Mouse (Mus musculus) layer of hippocampus, postnatal 25 days (tissue): ENCODE data around the gene Ces1e. TPM values are rescaled to one million over a fixed set of nuclear protein-coding genes. Genes with fewer than 3 reads are reported as not detected.

Experiments
- DNase-seq, 2 experiments: peaks; one replicate each; pipeline ENCODE4 v3.0.0; 2022; ENCODE audit warnings: mixed read lengths in 2 of 2, low spot score in 1 of 2; ENCODE audit errors: extremely low spot score in 1 of 2
- total RNA-seq, 2 experiments: library from RNA; stranded (reverse); gene quantifications; 2 replicates each; pipeline ENCODE4 v1.2.3; 2021

Gene Ces1e
- total RNA-seq, 2 experiments from 2014 or later: not detected

GRCm38 (mm10) chr8:93180581-93181129 lies 48.8 kb downstream of the Ces1e start:
- DNase-seq: no peak

- no peak for DNase-seq
Observed at GRCm38 (mm10) chr8:93176593-93176992, 52.8 kb downstream of the Ces1e start.

GRCm38 (mm10) chr8:93174554-93174953 lies 54.9 kb downstream of the Ces1e start:
- no peak for DNase-seq

GRCm38 (mm10) chr8:93171846-93172590 lies 57.4 kb downstream of the Ces1e start:
- no peak for DNase-seq

GRCm38 (mm10) chr8:93163363-93163762 lies 66.1 kb downstream of the Ces1e start:
- DNase-seq: no peak

GRCm38 (mm10) chr8:93151401-93151800 lies 78.0 kb downstream of the Ces1e start:
- no peak for DNase-seq

Other genes with a start within 250 kb of the Ces1e start
- gene Ces1a, start 181.4 kb downstream of the Ces1e start, total RNA-seq: not detected
- gene Ces1b, start 149.6 kb downstream of the Ces1e start, total RNA-seq: not detected
- not detected for gene Ces1c, start 98.3 kb downstream of the Ces1e start, total RNA-seq
- under 1 TPM in 1 of 2 experiments, not detected in 1; 0.42 TPM for gene Ces1d, start 31.8 kb downstream of the Ces1e start, total RNA-seq
- gene Ces1f, start 50.1 kb upstream of the Ces1e start, total RNA-seq: not detected
- gene Ces1g, start 107.7 kb upstream of the Ces1e start, total RNA-seq: not detected
- gene Ces1h, start 150.1 kb upstream of the Ces1e start, total RNA-seq: not detected